Mouse (Mus musculus) hindbrain, embryonic 12.5 days (tissue): ENCODE results near the gene Sod3. TPM values are rescaled to one million over a fixed set of nuclear protein-coding genes. Genes with fewer than 3 reads are reported as not detected.

Experiments
- polyA plus RNA-seq: library from polyadenylated mRNA; unstranded; fragments of >200 nt; fragmentation: Nextera tagmentation; extraction: Ambion mirVana; gene quantifications from 2 replicates; pipeline ENCODE4 v1.2.1, GENCODE M21; 2016

Gene Sod3
- polyA plus RNA-seq, 1 experiment from 2014 or later: 0.46 TPM

Other genes starting within 250 kb of the Sod3 start
- gene Dhx15, start 173.3 kb upstream of the Sod3 start, polyA plus RNA-seq: 173 and 179 TPM in 2 replicates
- gene Ccdc149, start 107.7 kb downstream of the Sod3 start, polyA plus RNA-seq: 5.1 and 6.1 TPM in 2 replicates
- gene Lgi2, start 202.7 kb downstream of the Sod3 start, polyA plus RNA-seq: 1.8 and 1.9 TPM in 2 replicates